Mouse (Mus musculus) T-cell, adult 2 months (primary cell): ENCODE data around the gene Tfap4.
"Not testable (repeated sequence)": the region's sequence is repeated elsewhere in the genome, so short reads cannot be mapped to it uniquely, and the experiment has no call there.

Experiments used
- DNase-seq: peaks from one replicate; pipeline ENCODE4 v3.0.0; 2022; ENCODE audit warnings: low spot score

Tfap4 gene

DNA sequence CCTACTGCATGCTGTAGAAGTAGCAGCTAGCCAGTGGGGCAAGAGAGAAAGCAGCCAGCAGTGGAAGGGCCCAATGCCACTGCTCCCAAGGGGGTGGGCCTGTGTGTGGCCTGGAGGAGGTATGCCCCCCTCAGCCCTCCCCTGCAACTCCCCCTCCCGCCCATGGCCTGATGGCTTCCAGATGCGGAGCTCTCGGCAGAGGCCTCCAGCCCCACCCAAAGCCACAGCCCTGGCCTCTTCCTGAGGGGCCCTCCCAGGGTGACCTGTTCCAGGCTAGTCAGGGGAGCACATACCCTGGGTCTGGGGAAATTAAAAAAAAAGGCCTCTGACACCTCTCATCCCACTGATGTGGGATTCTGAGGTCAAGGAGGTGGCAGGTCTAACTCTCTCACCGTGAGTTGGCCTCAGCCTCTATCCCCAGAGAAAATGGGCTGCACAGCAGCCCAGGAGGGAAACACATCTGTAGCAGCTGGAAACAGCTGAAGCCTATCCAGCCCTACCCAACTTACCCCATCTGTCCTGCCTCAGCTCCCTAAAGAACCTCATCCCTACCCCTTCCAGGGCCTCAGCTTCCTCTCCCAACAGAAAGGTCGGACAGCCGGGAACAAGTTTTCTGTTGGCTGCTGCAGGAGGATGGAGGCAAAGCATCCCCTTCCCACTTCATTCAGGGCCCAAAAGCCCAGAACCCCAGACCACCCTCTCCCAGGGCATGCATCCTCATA lies 6.7 kb downstream of the Tfap4 start:
- no peak for DNase-seq

- no peak for DNase-seq
These were observed 7.8 kb downstream of the Tfap4 start for GRCm38 (mm10) chr16:4551885-4552284.

- DNase-seq = peak; percentile 26
These were observed 8.6 kb downstream of the Tfap4 start for GRCm38 (mm10) chr16:4551056-4551455.

- peak; percentile 8 for DNase-seq
These were observed 10.5 kb downstream of the Tfap4 start for GRCm38 (mm10) chr16:4548953-4549688.

DNA sequence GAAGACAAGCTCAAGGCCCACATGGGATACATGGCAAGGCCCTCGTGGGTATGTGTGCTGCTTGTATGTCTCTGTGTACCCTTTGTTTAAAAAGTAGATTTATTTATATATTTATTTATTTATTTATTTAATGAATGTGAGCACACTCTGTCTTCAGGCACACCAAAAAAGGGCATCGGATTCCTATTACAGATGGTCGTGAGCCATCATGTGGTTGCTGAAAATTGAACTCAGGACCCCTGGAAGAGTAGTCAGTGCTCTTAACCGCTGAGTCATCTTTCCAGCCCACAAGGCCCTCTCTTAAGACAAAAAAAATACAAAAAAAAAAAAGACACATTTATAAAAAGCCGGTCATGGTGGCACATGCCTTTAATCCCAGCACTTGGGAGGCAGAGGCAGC lies 12.0 kb downstream of the Tfap4 start:
- DNase-seq = no peak

DNA sequence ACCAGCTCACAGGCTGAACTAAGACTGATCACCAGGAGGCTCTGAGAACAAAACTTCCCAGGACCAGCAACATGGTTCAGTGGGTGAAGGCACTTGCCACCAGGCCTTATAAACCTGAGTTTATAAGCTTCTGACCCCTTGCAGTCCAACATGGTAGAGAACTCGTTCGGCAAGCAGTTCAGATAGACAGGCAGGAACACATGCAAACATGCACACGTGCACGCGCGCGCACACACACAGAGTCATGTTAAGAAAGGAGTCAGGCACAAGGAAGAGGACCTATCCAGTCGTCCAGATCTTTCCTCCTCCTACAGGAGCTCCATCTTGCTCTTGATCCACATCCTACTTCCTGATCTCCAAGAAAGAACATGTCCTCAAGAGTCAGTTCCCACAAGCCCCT lies 12.8 kb downstream of the Tfap4 start:
- no peak for DNase-seq

DNA sequence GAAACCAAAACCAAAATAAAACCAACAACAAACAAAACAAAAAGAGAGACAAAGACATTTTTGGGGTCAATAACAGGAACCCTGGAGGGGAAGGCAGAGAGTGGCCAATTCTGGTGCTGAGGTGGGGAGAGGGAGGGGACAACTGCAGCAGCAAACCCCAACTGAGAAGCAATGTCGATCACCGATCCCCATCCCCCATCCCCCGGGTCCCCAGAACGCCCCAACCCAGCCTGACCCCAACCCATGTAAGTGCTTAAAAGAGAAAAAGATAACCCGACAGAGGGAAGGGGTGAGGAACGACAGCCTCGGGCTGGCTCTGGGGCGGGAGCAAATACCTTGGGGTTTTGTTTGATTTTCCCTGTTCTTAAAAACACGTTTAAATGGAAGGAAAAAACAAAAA lies 14.8 kb downstream of the Tfap4 start:
- DNase-seq = no peak

- no peak for DNase-seq
These were observed 16.4 kb downstream of the Tfap4 start for GRCm38 (mm10) chr16:4543266-4543665.

DNA sequence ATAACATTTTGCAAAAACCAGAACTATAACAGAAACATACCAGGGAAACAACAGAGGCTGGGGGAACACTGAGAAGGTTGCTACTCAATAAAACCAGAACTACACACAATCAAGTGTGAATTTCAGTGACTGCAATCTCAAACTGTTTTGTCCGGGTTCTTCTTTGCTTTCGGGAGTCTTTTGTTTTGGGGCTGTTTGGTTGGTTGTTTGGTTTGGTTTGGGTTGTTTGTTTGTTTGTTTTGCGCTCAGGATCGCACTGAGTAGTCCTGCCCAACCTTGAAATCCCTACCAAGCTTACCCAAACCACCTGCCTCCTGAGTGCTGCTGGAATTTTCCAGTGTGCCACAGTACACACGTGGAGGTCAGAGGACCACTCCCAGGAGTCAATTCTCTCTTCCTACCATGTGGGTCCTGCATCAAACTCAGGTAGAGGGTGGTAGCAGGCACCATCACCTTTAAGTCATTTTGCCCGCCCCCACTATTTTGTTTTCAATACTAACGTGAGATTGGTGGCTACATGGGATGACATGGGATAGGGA lies 17.3 kb downstream of the Tfap4 start:
- no peak for DNase-seq

GRCm38 (mm10) chr16:4541501-4542198 lies 18.0 kb downstream of the Tfap4 start, which contains the start of gene Srl:
Srl (minus strand) TSS chr16:4541816.
- peak; percentile 88 for DNase-seq

DNA sequence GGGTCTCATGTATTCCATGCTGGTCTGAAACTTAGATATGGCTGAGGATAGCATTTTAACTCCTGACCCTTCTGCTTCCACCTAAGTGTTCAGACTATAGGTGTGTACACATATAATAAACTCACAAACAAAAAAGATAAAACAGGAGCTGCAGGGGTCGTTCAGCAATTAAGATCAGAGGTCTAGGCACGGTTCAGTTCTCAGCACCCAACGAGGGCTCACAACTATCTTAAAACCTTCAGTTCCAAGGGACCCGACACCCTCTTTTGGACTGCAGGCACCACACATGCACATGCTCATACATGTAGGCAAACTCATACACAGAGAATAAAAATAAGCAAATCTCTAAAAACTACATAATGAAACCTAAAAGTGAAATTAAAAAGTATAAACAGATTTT lies 18.6 kb downstream of the Tfap4 start:
- DNase-seq = no peak

GRCm38 (mm10) chr16:4540064-4540775 lies 19.4 kb downstream of the Tfap4 start:
- no peak for DNase-seq

GRCm38 (mm10) chr16:4539521-4539920 lies 20.1 kb downstream of the Tfap4 start:
- no peak for DNase-seq

DNA sequence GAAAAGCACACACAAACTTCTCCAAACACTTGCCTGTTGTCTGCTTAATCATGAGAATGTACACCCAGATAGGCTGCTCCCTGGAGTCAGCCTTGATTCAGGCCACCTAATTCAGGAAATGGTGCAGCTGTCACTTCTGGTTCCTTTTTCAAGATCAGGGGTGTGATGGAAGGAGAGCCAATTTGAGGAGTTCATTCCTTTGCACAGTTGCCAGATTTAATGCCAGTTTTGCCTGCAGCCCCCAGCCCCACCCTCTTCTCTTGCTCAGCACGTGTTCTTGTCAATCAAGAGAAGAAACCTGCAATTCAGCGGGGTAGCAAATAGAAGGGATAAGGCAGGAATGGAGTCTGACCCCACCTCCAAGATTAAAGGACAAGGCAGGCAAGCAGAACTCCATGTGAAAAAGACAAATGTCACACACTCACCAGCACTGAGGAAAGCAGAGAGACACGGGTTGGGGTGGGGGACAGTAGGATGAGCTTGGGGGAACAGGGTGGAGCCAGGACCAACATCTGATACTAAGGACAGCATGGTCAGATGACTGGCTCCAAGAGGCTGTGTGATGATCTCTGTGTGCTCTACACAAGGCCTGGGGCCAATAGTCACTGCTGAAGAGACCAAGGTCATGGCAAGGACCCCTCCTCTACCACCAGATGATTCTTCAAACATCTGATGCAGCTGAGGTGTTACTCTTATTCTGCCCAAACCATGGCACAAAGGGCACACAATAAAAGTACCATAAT lies 21.9 kb downstream of the Tfap4 start:
- no peak for DNase-seq

- not testable (repeated sequence) for DNase-seq
These were observed 32.3 kb downstream of the Tfap4 start for GRCm38 (mm10) chr16:4527373-4527772.

DNA sequence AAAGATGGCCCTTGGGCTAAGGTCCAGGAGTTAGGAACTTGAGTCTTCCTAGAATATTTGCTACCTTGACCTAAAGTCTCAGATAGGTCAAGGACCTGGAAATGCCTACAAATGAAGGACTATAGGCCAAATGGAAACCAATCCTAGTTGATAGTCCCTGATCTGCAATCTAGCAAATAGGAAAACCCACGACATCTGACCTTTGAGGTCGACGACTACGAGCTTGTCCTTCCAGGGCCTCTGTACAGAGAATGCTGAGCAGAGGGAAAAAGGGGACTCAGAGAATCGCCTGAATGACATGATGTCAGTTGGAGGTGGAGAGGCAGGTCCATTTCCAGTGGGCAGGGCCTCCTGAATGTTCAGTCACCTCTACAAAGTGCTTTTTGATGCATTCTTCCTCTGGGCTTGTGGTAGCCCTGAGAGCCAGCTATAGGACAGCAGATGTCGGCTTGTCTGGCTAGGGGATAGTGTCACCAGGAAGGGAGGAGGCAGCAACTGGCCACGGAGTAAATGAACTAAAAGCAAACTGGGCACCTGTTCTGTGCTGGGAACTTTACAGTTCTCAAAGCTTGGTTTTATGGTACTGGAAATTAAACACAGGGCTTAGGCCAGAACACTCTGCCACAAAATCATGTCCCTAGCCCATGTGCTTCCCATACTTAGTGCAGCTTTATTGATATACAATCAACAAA lies 36.2 kb downstream of the Tfap4 start:
- no peak for DNase-seq

DNA sequence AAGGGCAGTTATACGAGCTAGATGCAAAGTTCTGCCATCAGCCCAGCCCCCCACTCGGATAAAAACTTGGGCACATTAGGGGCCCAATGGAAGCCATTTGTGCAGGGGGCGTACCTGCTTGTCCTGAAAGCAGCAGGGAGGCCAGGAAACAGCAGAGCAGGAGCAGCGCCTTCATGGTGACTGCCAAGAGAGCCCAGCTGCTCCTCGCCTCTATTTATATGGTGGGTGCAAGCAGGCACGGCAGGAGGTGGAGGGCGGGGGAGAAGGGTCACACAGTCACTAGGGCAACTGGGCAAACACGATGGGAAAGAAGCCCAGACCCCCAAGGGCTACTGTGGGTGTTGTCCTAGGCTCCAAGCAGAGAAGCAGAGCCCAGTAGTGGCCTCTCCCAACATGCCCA lies 36.8 kb downstream of the Tfap4 start:
- DNase-seq = no peak

- no peak for DNase-seq
These were observed 37.7 kb downstream of the Tfap4 start for GRCm38 (mm10) chr16:4521735-4522530.

GRCm38 (mm10) chr16:4521074-4521667 lies 38.5 kb downstream of the Tfap4 start:
- no peak for DNase-seq
